Mouse (Mus musculus) neural tube, embryonic 12.5 days (tissue): ENCODE measurements at regions not wholly inside any gene's neighbourhood (a gene's known extent, or its start where the extent isn't known, plus 50 kb on each side); places are given as distances from the start of the nearest gene placed in this dataset.
A peak's percentile ranks its signal among the peaks of the same experiment; 100 is the strongest.

Experiments
- ATAC-seq: fragments of 200-750 bp; cut with Nextera tagmentation; 2 replicates; pipeline ENCODE4 v1.8.0; 2017; ENCODE audit warnings: low read depth, mild to moderate bottlenecking, moderate TSS enrichment, moderate library complexity; ENCODE audit not compliant: low FRiP score
- H3K27ac ChIP-seq: fragments of 300-500 bp; sonication (generic); 2 replicates; pipeline ENCODE4 v1.5.1; 2016
- H3K27me3 ChIP-seq: fragments of 300-500 bp; sonication (generic); replicated peaks from 2 replicates; pipeline ENCODE4 v1.6.1; 2016; ENCODE audit warnings: mild to moderate bottlenecking
- H3K36me3 ChIP-seq: fragments of 300-500 bp; sonication (generic); 2 replicates; pipeline ENCODE4 v1.6.1; 2016; ENCODE audit warnings: mild to moderate bottlenecking
- H3K4me1 ChIP-seq: fragments of 300-500 bp; sonication (generic); 2 replicates; pipeline ENCODE4 v1.6.1; 2016
- H3K4me2 ChIP-seq: fragments of 300-500 bp; sonication (generic); replicated peaks from 2 replicates; pipeline ENCODE4 v1.6.1; 2016; ENCODE audit warnings: mild to moderate bottlenecking
- H3K4me3 ChIP-seq: fragments of 300-500 bp; sonication (generic); 2 replicates; pipeline ENCODE4 v1.5.1; 2016
- H3K9ac ChIP-seq: fragments of 300-500 bp; sonication (generic); 2 replicates; pipeline ENCODE4 v1.6.1; 2016; ENCODE audit warnings: mild to moderate bottlenecking
- H3K9me3 ChIP-seq: fragments of 300-500 bp; sonication (generic); 2 replicates; pipeline ENCODE4 v1.6.1; 2016; ENCODE audit warnings: mild to moderate bottlenecking
- WGBS: fragments of 180-500 bp; shearing (Covaris S2); methylation state at CpG from one replicate; pipeline ENCODE4 v1.1.7; 2016; 5-methylcytosine and 5-hydroxymethylcytosine counted together

- 93% methylated on average over 13 of the region's 13 CpGs for WGBS
- ATAC-seq = no peak
- no peaks in the 10 kb centered on the region for H3K27me3 ChIP-seq
These were observed 58.4 kb upstream of the Mdm1 start for GRCm38 (mm10) chr10:118083035-118083720.

GRCm38 (mm10) chr10:118083721-118084075, 57.9 kb upstream of the Mdm1 start:
- Histone ChIP-seq H3K27ac (no peak overlapping the region), H3K4me3 (no peak overlapping the region), H3K36me3 (no peaks in the 10 kb centered on the region), H3K4me2 (no peak overlapping the region), H3K9me3 (no peaks in the 10 kb centered on the region; the same call in 1 of the 2 replicates), H3K27me3 (no peaks in the 10 kb centered on the region), H3K9ac (no peak overlapping the region), H3K4me1 (peaks cover 8% of the 10 kb centered on the region; the same call in 1 of the 2 replicates)
- ATAC-seq = no peak
- WGBS = 88% methylated on average over 8 of the region's 8 CpGs

More at GRCm38 (mm10) chr10:118083035-118083720, 58.4 kb upstream of the Mdm1 start:
- Histone ChIP-seq H3K4me3 (no peak overlapping the region), H3K9me3 (no peaks in the 10 kb centered on the region; the same call in 1 of the 2 replicates), H3K36me3 (no peaks in the 10 kb centered on the region), H3K4me1 (peaks cover 7% of the 10 kb centered on the region; the same call in 1 of the 2 replicates), H3K4me2 (no peak overlapping the region), H3K27ac (no peak overlapping the region), H3K9ac (no peak overlapping the region)

GRCm38 (mm10) chr10:118085046-118085983, 56.3 kb upstream of the Mdm1 start:
- Histone ChIP-seq H3K36me3 (no peaks in the 10 kb centered on the region), H3K9me3 (no peaks in the 10 kb centered on the region), H3K4me3 (no peak overlapping the region), H3K27ac (no peak overlapping the region), H3K4me2 (no peak overlapping the region), H3K4me1 (peaks cover 8% of the 10 kb centered on the region; the same call in 1 of the 2 replicates), H3K9ac (no peak overlapping the region), H3K27me3 (no peaks in the 10 kb centered on the region)
- no peak for ATAC-seq
- 92% methylated on average over 16 of the region's 16 CpGs for WGBS

- Histone ChIP-seq H3K4me1 (peaks cover 15% of the 10 kb centered on the region), H3K4me2 (peak overlapping the region; percentile 39), H3K36me3 (no peaks in the 10 kb centered on the region), H3K9me3 (no peaks in the 10 kb centered on the region), H3K27ac (no peak overlapping the region; the same call in 1 of the 2 replicates), H3K9ac (no peak overlapping the region), H3K4me3 (no peak overlapping the region), H3K27me3 (no peaks in the 10 kb centered on the region)
- peak; percentile 76 for ATAC-seq
- 16% methylated on average over 12 of the region's 12 CpGs for WGBS
These were observed 53.9 kb upstream of the Mdm1 start for GRCm38 (mm10) chr10:118087570-118088340.

GRCm38 (mm10) chr10:118088499-118088898, 53.1 kb upstream of the Mdm1 start:
- H3K27ac ChIP-seq = no peak overlapping the region; the same call in 1 of the 2 replicates
- H3K4me1 ChIP-seq = peaks cover 15% of the 10 kb centered on the region
- H3K27me3 ChIP-seq = no peaks in the 10 kb centered on the region
- peak; percentile 12; the same call in 1 of the 2 replicates for ATAC-seq
- H3K4me3 ChIP-seq = no peak overlapping the region
- no peaks in the 10 kb centered on the region for H3K36me3 ChIP-seq
- H3K4me2 ChIP-seq = peak overlapping the region; percentile 39
- no peaks in the 10 kb centered on the region for H3K9me3 ChIP-seq
- H3K9ac ChIP-seq = no peak overlapping the region
- WGBS = 52% methylated on average over 2 of the region's 2 CpGs

- H3K36me3 ChIP-seq = no peaks in the 10 kb centered on the region
- no peaks in the 10 kb centered on the region for H3K9me3 ChIP-seq
- H3K4me1 ChIP-seq = peaks cover 15% of the 10 kb centered on the region
- H3K27ac ChIP-seq = no peak overlapping the region
- WGBS = 84% methylated on average over 6 of the region's 6 CpGs
- no peak overlapping the region for H3K9ac ChIP-seq
- H3K4me3 ChIP-seq = no peak overlapping the region
- no peak for ATAC-seq
- no peak overlapping the region for H3K4me2 ChIP-seq
- H3K27me3 ChIP-seq = no peaks in the 10 kb centered on the region
These were observed 51.7 kb upstream of the Mdm1 start for GRCm38 (mm10) chr10:118089879-118090278.

GRCm38 (mm10) chr10:118091476-118091875, 50.1 kb upstream of the Mdm1 start:
- H3K9me3 ChIP-seq = no peaks in the 10 kb centered on the region
- no peak overlapping the region for H3K4me2 ChIP-seq
- no peaks in the 10 kb centered on the region for H3K27me3 ChIP-seq
- no peak overlapping the region for H3K4me3 ChIP-seq
- H3K36me3 ChIP-seq = no peaks in the 10 kb centered on the region
- no peak overlapping the region for H3K27ac ChIP-seq
- H3K4me1 ChIP-seq = peaks cover 15% of the 10 kb centered on the region
- H3K9ac ChIP-seq = no peak overlapping the region
- no peak for ATAC-seq
- WGBS = 91% methylated on average over 12 of the region's 12 CpGs
